Mouse (Mus musculus) liver, postnatal 0 days (tissue): ENCODE results near the gene Rpl21. TPM values are rescaled to one million over a fixed set of nuclear protein-coding genes. Genes with fewer than 3 reads are reported as not detected.

Source experiments
- ATAC-seq: fragments of 200-750 bp; cut with Nextera tagmentation; 2 replicates; pipeline ENCODE4 v1.8.0; 2017; ENCODE audit warnings: mild to moderate bottlenecking, moderate library complexity
- DNase-seq: peaks from one replicate; pipeline ENCODE4 v3.0.0-alpha.2; 2016
- H3K27ac ChIP-seq: fragments of 300-500 bp; sonication (generic); 2 replicates; pipeline ENCODE4 v1.5.1; 2014; ENCODE audit warnings: antibody characterized with exemption, moderate library complexity, mild to moderate bottlenecking, low read depth
- H3K27me3 ChIP-seq: fragments of 300-500 bp; sonication (generic); 2 replicates; pipeline ENCODE4 v1.6.1; 2014; ENCODE audit warnings: low read length, control low read depth, mixed read lengths; ENCODE audit not compliant: insufficient read depth
- H3K36me3 ChIP-seq: fragments of 300-500 bp; sonication (generic); replicated peaks from 2 replicates; pipeline ENCODE4 v1.6.1; 2014; ENCODE audit warnings: mild to moderate bottlenecking, control low read depth, low read length, moderate library complexity, mixed read lengths; ENCODE audit not compliant: insufficient read depth
- H3K4me1 ChIP-seq: fragments of 300-500 bp; sonication (generic); 2 replicates; pipeline ENCODE4 v1.6.1; 2014; ENCODE audit warnings: antibody characterized with exemption, mild to moderate bottlenecking, control low read depth; ENCODE audit not compliant: insufficient read depth
- H3K4me2 ChIP-seq: fragments of 300-500 bp; sonication (generic); 2 replicates; pipeline ENCODE4 v1.6.1; 2014; ENCODE audit warnings: low read depth, mild to moderate bottlenecking, low read length, moderate library complexity, mixed read lengths
- H3K4me3 ChIP-seq: fragments of 300-500 bp; sonication (generic); 2 replicates; pipeline ENCODE4 v1.5.1; 2014; ENCODE audit warnings: low read depth, low read length
- H3K9ac ChIP-seq: fragments of 300-500 bp; sonication (generic); replicated peaks from 2 replicates; pipeline ENCODE4 v1.6.1; 2014; ENCODE audit warnings: mild to moderate bottlenecking, moderate library complexity
- H3K9me3 ChIP-seq: fragments of 300-500 bp; sonication (generic); 2 replicates; pipeline ENCODE4 v1.6.1; 2016; ENCODE audit warnings: mild to moderate bottlenecking, control low read depth, low read length, mixed read lengths
- CTCF ChIP-seq: sonication (generic); IDR thresholded peaks from 2 replicates; pipeline ENCODE4 v1.5.1; 2016; ENCODE audit warnings: antibody characterized with exemption, low read depth
- EP300 ChIP-seq: IDR thresholded peaks from 2 replicates; pipeline ENCODE4 v1.6.1; 2016; ENCODE audit warnings: antibody characterized with exemption, low read depth, mild to moderate bottlenecking
- WGBS: fragments of 180-500 bp; shearing (Covaris S2); extraction: QIAGEN DNeasy Blood & Tissue Kit; methylation state at CpG from one replicate; pipeline ENCODE4 v1.1.7; 2014; ENCODE audit not compliant: insufficient replicate concordance; 5-methylcytosine and 5-hydroxymethylcytosine counted together
- polyA plus RNA-seq: library from polyadenylated mRNA; unstranded; fragments of >200 nt; fragmentation: Nextera tagmentation; extraction: Ambion mirVana; gene quantifications from 2 replicates; pipeline ENCODE4 v1.2.1, GENCODE M21; 2015

Rpl21 gene
- polyA plus RNA-seq, 1 experiment from 2014 or later = 281 TPM

DNA sequence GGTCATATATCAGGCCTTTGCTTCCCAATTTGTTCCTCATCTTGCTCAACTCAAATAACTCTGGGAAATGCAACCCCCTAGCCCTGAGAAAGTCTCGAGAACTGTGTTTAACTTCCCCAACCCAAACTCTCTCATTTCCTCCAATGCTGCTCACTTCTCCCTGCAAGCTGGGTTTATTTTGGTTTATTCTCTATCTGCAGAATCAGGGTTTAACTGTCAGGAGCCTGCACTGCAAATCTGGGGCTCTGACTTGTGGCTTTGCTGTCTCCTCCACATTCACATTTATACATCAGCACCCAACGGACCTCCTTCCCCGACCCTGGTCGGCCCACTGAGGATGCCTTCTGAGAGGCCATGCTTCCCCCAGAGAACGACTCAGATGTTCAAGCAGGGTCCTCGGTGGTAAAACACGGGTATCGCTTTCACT, 26.7 kb upstream of the Rpl21 start:
- TF ChIP-seq CTCF (no peak), EP300 (no peak)
- Histone ChIP-seq H3K36me3 (no peaks in the 10 kb centered on the region), H3K27me3 (no peaks in the 10 kb centered on the region), H3K4me1 (no peaks in the 10 kb centered on the region), H3K9me3 (peaks cover 4% of the 10 kb centered on the region), H3K4me2 (0 out of 2 replicates have a peak overlapping the region, but pooled peaks have one; percentile 10), H3K4me3 (no peak overlapping the region), H3K27ac (peak overlapping the region; percentile 66; the same call in 1 of the 2 replicates), H3K9ac (no peak overlapping the region)
- DNase-seq (no peak), ATAC-seq (peak; percentile 50)
- WGBS = 38% methylated on average over 8 of the region's 8 CpGs

DNA sequence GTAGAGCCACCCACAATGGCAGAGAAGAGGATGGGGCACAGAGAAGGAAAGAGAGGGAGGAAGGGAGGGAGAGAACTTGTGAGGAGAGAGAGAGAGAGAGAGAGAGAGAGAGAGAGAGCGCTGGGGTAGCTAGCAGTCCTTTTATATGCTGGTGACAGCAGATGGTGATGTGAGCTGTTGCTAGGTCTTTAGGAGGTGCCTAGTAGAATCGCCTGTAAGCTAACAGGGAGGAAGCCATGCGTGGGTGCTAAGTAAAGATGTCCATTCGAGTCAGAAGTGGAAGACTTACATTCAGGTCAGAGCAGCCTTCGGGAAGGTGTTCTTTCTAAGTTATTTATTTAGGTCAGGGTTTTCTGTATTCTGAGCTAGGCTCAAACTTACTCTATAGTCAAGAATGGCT, 22.7 kb upstream of the Rpl21 start:
- Histone ChIP-seq H3K4me2 (no peak overlapping the region), H3K9me3 (no peaks in the 10 kb centered on the region), H3K27ac (no peak overlapping the region), H3K4me1 (no peaks in the 10 kb centered on the region), H3K36me3 (no peaks in the 10 kb centered on the region), H3K9ac (no peak overlapping the region), H3K4me3 (no peak overlapping the region), H3K27me3 (no peaks in the 10 kb centered on the region)
- ATAC-seq = no peak
- WGBS = 67% methylated on average over 5 of the region's 5 CpGs
- no peak for DNase-seq
- TF ChIP-seq CTCF = no peak
- TF ChIP-seq EP300 = no peak

DNA sequence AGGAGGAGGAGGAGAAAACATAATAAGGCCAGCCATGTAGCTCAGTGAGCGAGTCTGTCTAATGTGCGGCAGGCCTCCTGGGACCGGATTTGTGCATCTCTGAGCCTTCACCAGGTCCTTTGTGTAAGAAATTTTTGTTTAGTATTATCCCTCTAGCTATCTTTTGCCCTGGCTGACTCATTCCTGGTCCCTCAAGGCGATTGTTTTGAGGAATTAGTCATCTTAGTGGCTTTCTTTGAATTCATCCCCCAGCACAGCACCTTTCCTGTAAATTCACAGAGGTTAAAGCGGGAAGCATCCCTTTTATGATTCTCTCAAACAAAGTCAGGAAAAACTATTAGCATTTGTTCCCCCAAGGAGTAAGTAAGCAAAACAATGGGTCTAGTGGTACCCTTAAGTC, 19.8 kb upstream of the Rpl21 start:
- Histone ChIP-seq H3K9me3 (no peaks in the 10 kb centered on the region), H3K27me3 (no peaks in the 10 kb centered on the region), H3K4me1 (no peaks in the 10 kb centered on the region), H3K36me3 (no peaks in the 10 kb centered on the region), H3K27ac (no peak overlapping the region), H3K9ac (no peak overlapping the region), H3K4me2 (no peak overlapping the region), H3K4me3 (no peak overlapping the region)
- DNase-seq (no peak), ATAC-seq (no peak)
- TF ChIP-seq CTCF (no peak), EP300 (no peak)
- 85% methylated on average over 5 of the region's 5 CpGs for WGBS

GRCm38 (mm10) chr5:146813421-146813820, 19.3 kb upstream of the Rpl21 start:
- no peak overlapping the region for H3K9ac ChIP-seq
- WGBS = 82% methylated on average over 4 of the region's 4 CpGs
- H3K4me3 ChIP-seq = no peak overlapping the region
- H3K9me3 ChIP-seq = no peaks in the 10 kb centered on the region
- no peak overlapping the region for H3K27ac ChIP-seq
- no peaks in the 10 kb centered on the region for H3K36me3 ChIP-seq
- TF ChIP-seq CTCF (peak; percentile 27; the same call in 1 of the 2 replicates), EP300 (no peak)
- H3K4me1 ChIP-seq = no peaks in the 10 kb centered on the region
- H3K4me2 ChIP-seq = no peak overlapping the region
- no peak for ATAC-seq
- no peaks in the 10 kb centered on the region for H3K27me3 ChIP-seq
- no peak for DNase-seq

GRCm38 (mm10) chr5:146815394-146815793, 17.3 kb upstream of the Rpl21 start:
- no peaks in the 10 kb centered on the region for H3K9me3 ChIP-seq
- H3K27ac ChIP-seq = no peak overlapping the region
- H3K4me3 ChIP-seq = no peak overlapping the region
- WGBS = 69% methylated on average over 4 of the region's 4 CpGs
- DNase-seq (no peak), ATAC-seq (no peak)
- no peaks in the 10 kb centered on the region for H3K4me1 ChIP-seq
- no peak overlapping the region for H3K9ac ChIP-seq
- no peak for TF ChIP-seq CTCF
- H3K4me2 ChIP-seq = no peak overlapping the region
- H3K27me3 ChIP-seq = no peaks in the 10 kb centered on the region
- no peaks in the 10 kb centered on the region for H3K36me3 ChIP-seq

- no peaks in the 10 kb centered on the region for H3K36me3 ChIP-seq
- no peak overlapping the region for H3K27ac ChIP-seq
- H3K9me3 ChIP-seq = no peaks in the 10 kb centered on the region
- H3K4me1 ChIP-seq = no peaks in the 10 kb centered on the region
- DNase-seq (no peak), ATAC-seq (no peak)
- H3K9ac ChIP-seq = no peak overlapping the region
- no peak overlapping the region for H3K4me3 ChIP-seq
- TF ChIP-seq EP300 (no peak), CTCF (no peak)
- H3K4me2 ChIP-seq = no peak overlapping the region
- no peaks in the 10 kb centered on the region for H3K27me3 ChIP-seq
- 88% methylated on average over 8 of the region's 8 CpGs for WGBS
Measured at GRCm38 (mm10) chr5:146817583-146817982, 15.1 kb upstream of the Rpl21 start.
